Mouse (Mus musculus) adrenal gland, postnatal 36 days (tissue): Measurements from ENCODE around the gene Efcab2. TPM values are rescaled to one million over a fixed set of nuclear protein-coding genes. Genes with fewer than 3 reads are reported as not detected.
"Not testable (repeated sequence)": the region's sequence is repeated elsewhere in the genome, so short reads cannot be mapped to it uniquely, and the experiment has no call there.

Source experiments
- DNase-seq, 2 experiments: peaks; one replicate each; pipeline ENCODE4 v3.0.0; 2021; ENCODE audit warnings: mixed read lengths in 1 of 2
- total RNA-seq, 2 experiments: library from RNA; stranded (reverse); gene quantifications; 2 replicates each; pipeline ENCODE4 v1.2.3; 2021

The Efcab2 gene
- total RNA-seq, 2 experiments from 2014 or later, result 2.1 to 3.2 TPM

DNA sequence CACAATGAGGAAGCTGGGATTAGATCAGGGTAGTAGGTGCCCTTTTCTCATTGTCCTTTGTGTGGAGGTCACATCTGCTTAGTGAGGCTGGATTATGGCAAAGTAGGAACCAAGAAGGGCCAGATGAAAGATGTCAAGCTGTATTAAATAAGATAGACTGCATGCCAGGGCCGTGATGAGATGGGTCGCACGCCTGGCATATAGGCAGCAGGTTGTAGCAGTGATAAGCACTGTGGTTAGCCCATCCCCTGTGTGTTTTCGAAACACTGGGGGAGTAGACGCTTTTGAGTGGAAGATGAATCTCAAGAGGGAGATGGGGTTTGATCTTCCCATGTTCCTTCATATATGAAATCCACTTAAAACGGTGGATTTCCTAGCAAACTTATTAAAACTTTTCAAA is 3.9 kb upstream of the Efcab2 start:
- DNase-seq, result no peak

DNA sequence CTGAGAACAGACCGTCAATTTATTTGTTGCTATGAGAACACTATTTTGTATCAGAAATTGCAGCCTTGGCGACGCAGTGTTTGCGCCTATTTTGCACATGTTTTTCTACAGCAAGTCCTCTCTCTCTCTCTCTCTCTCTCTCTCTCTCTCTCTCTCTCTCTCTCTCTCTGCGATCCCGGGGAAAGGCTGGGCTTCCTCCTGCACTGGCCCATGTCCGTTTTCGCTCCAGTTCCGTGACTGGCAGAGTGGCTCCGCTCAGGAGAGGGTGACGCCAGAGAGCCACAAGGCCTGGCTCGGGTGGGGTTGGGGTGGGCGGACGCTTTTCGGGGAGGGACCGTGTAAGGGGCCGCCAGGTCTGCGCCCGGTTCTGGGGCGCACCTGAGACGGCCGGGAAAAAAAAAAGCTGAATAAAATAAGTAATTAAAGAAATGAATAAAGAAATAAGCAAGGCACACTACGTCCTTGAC is 407 bp upstream of the Efcab2 start:
- DNase-seq, result peak; percentile 87 to 88

DNA sequence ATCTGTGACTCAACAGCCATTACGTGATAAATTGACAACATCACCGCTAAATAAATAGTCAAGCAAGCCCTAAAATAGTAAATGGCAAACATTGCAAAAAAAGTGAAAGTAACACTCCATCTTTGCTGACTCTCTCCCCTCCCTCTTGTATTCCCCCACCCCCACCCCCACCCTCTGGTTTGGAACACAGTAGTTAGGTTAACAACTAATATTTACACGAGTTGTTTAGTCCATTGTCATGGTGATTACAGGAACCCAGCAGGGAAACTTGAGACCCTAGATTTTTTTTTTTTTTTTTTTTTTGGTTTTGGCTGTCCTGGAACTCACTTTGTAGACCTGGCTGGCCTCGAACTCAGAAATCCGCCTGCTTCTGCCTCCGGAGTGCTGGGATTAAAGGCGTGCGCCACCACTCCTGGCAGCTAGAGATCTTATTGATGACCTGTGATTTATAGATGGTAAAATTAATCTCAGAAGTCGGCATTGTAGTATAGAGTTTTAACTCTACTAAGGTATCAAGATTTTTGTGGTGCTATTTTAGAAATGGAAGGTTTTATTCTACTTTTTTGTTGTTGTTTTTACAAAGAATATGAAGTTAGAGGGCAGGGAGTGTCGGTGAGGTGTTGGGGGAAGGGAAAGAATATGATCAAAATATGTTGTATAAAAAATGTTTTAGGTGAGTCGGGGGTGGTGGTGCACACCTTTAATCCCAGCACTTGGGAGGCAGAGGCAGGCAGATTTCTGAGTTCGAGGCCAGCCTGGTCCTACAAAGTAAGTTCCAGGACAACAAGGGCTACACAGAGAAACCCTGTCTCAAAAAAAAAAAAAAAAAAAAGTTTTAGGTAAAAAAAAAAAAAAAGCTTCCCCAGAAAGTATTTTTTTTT is 1.1 kb downstream of the Efcab2 start:
- DNase-seq, result no peak

DNA sequence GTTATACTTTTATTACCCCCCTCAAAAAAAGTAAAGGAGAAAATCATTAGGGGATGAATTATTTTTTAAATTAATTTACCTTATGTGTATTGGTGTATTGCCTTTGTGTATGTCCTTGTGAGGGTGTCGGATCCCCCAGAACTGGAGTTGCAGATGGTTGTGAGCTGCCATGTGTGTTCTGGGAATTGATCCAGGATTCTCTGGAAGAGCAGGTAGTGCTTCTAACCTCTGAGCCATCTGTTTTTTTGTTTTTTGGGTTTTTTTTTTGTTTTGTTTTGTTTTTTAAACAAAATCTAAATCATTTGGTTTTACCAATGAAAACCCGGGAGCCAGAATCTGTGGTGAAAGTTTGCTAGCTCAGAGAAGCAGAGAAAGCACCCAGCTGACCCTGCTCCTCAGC is 1.8 kb downstream of the Efcab2 start:
- no peak for DNase-seq

DNA sequence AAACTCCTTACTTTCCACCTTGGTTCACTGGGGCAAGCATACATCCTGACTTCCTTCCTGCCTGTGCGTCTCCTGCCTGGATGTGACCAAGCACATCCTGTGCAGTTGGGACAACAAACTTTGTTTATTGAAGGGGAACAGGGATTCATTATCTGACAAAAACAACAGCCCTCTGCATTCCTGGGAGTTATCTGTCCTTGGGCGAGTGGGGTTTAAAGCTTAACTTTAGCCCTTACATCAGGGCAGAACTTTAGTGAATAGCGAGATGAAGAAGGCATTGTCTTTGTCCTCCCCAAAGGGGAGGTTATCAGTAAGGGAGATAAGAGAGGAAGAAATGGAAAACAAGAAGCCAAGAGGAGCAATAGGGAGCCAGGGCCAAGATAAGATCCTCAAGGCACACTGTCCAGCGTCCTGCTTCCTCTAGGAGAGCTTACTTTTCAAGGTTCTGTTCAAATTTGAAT is 3.0 kb downstream of the Efcab2 start:
- no peak for DNase-seq

DNA sequence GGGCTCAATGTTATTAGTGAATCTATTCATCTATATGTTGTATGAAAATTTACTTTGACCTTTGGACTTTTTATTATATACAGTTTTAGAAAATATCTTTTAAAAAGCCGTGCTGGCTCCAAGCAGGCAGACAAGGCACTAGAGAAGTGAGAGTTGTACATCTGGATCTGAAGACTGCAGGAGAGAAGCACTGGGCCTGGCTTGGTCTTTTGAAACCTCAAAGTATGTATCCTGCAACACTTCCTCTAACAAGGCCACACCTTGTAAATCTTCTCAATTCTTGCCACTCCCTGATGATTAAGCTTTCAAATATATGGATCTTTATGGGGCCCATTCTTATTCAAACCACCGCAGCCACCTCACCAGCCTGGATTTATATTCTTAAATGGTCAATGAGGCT is 7.5 kb downstream of the Efcab2 start:
- not testable (repeated sequence) for DNase-seq

DNA sequence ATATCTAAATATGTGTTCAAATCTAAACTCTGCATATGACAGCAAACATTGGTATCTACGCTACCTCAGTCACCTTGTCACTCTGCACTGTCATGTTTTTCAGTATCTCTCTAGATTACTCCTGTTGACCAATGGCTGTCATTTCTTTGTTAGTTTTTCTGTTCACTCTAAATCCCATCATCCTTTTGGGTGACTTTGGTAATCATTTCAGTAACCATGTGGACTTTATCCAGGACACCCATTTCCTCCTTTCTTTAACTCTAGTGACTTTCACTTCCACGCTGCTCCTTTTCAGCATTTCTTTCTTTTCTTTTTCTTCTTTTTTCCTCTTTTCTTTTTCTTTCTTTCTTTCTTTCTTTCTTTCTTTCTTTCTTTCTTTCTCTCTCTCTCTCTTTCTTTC is 13.7 kb downstream of the Efcab2 start:
- no peak for DNase-seq

DNA sequence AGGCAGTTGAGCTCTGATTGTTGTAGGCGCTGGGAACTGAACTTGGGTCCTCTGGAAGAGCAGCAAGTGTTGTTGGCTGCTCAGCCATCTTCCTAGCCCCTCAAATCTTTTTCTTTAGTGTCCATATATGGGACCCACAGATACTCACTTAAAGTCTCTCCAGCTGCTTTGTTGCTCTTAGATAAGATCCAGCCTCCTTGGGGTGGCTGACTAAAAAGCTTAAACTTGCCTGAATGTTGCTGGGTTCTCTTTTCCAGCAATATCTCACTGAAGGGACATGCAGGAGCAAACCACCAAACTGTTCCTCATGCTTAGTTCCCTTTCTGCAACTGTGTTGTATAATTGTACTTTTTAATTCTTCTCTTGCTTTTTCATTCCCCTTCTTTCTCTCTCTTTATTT is 17.8 kb downstream of the Efcab2 start:
- no peak for DNase-seq

DNA sequence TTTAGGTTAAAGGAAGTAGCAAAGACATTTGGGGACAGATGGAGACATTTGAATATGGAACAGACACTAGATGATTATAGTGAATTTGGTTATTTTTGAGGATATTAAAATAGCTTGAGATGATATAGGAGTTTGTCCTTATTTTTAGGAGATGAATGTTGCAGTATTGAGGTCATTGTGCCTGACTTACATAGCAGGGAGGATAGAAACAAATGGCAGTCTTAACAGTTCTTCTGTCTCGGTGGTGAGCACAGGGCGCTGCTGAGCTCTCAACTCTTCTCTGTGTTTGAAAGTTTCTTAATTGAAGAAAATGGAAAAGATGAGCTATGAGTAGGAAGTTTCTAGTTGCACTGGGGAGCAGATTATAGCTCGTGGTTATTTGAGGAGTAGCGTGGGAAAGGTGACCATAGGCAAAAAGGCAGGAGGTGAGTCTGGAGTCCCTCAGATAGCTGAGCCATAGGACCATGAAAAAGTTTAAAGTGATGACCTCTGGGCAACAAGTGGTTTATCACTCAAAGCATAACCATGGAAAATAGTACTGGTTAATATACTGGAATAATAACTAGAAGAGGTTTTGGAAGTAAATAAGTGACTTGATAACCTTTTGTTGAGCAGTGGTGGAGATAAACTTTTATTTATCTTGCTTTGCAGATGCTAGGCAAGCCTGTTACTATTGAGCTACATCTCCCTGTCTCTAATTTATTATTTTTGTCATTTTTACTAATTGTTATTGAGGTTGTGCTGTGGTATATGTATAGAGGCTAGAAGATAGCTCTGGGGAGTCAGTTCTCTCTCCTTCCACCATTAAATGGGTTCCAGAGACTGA is 25.9 kb downstream of the Efcab2 start:
- DNase-seq, result no peak

DNA sequence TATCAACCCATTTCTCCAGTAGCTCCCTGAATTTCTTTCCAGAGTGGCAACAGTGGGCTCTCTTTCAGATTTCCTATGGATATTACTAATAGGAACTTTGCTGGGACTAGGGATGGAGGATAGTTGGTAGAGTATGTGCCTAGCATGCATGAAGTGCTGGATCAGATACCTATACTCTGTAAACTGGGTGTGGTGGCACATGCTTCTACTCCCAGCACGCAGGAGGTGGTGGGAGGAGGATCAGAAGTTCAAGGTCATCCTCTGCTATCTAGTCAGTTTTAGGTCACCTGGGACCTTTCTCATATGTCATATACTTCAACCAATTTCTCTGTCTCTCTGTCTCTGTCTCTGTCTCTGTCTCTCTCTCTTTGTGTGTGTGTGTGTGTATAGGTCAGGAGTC is 27.7 kb downstream of the Efcab2 start:
- no peak for DNase-seq

DNA sequence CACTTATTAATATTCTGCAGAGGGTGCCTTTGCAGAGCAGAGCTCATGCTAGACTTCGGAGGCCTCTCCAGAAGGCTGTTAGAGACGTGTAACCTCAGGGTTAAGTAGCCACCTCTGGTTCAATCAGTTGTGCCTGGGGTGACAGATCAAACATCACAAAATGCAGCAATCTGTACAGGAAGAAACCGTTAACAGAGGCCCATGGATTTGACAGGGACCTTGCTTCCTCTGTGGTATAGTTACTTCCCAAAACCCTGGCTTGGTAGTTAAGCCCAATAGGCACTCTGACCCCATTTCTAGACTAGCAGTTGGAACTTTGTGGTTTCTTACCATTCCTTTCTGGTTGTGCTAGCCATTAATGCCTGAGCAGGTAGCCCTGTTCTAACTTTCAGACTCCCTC is 38.5 kb downstream of the Efcab2 start:
- DNase-seq, result no peak

DNA sequence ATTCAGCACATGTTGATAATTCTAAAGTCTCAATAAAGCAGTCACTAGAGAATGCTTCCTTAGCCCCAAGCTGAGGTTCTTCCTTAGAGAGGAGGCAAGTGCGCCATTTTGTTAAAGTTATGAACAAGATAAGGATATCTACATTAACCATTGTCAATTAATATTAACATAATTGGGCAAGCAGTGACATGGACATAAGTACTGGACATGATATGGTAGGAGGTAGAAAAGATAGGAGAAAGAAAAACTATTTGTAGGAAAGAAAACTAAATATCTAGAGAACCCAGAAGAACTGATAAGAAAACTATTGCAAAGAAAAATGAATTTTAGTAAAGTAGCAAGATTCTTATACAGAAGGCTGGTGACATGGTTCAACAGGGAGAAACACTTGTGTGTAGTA is 41.2 kb downstream of the Efcab2 start:
- DNase-seq, result no peak

DNA sequence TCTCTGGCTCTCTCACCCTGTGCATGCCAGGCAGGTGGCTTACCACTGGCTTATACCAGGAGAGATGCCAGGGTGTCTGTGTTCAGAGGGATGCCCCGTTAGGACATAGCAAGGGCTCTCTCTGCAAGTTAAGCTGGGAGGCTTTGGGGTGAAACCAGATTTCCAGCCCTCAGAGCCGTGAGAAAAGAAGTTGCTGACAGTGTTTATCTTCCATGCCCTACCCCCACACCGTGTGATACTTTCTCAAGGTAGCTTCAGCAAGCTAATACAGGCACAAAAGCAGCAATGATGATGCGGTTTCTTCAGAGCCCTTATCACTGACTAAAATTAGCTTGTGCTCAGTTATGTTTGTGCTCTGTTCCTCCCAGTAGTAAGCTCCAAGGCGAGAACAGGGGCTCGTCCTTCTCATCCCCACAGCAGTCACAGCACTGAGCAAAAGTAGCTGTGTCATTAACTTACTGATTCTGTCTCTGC is 42.4 kb downstream of the Efcab2 start:
- peak in 1 of 2 experiments; percentile 8 for DNase-seq

DNA sequence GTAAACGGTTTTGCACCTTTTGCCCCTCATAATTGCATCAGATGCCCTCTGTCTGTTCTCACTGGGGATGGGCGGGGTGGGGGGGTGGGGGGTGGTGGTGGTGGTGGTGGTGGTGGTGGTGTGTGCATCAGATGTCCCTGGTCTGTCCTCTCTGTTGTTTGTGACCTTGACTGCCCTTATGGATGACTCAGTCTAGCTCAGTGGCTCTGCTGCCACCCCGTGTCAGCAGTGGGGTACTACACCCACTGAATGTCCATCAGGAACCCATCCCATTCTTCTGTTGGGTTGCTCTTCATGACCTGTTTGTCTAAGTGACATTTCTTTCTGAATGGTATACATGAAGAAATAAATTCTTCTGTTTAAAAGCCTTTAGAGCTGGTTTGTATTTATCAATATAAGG is 43.3 kb downstream of the Efcab2 start:
- peak; percentile 77 to 87 for DNase-seq

DNA sequence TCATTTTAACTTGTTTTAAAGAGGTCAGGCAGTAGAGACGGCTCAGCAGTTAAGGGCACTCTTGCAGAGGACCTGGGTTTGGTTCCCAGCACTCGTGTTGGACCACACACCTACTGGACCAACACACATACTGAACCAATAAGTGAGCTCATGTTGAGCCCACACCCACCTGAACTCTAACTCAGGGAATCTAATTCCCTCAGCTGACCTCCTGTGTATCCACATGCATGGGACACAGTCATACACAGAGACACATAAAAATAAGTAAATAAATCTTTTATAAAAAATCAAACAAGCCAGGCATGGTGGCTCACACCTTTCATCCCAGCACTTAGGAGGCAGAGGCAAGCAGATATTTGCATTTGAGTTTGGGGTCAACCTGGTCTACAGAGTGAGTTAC is 44.0 kb downstream of the Efcab2 start:
- DNase-seq, result no peak

DNA sequence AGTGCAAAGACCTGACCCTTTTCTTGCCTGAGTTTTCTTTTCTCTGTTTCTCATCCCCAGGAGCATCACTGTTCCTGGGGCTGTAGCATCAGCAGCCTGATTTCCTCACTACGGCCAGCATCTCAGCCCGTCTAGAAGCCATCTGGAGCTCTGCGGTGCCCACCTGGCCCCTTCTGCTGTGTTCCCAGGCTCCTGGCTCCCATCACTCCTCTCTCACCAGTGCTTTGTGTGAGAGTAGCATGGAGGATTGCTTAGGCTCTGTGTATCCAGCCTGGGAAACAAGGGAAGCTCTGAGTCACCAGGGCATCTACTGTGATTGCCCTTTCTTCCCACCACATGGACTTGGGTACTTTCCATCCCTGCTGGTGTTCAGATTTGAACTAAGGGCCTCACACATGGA is 48.2 kb downstream of the Efcab2 start:
- DNase-seq, result no peak

DNA sequence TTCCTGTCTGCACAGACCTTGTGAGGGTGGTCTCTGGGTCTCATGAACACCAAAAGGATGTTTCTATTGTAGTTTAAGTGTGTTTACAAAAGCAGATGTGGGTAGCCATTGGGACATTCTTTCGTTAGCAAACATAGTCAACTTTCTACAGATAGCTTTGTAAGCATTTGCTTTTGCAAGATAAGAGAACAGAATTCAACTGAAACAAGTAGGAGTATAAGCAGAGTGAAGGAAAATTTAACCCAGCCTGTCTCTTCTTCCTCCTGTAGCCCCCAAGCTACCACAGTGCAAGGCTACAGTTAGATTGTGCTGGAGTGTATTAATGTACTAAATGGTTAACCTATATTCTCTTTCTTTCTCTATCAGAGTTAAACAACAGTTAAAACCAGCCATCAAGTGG is 49.2 kb downstream of the Efcab2 start:
- DNase-seq, result no peak

DNA sequence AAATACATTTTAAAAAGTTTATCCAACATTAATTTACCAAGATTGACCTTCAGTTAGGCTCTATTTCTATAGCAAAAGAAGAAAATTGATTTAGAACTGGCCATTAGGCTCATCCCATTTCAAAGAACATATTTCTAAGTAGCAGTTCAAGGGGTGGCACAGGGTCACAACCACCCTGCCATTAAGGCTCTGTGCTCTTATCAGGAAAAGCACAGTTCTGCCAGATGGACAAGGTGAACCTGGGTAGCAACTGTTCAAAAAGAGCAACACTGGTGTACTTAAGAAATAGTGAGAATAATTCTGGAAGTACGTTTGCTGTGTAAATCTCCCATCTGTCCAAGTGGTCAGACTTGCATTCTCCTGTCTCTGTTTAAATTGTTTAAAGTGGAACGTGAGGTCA is 52.1 kb downstream of the Efcab2 start:
- DNase-seq, result no peak

DNA sequence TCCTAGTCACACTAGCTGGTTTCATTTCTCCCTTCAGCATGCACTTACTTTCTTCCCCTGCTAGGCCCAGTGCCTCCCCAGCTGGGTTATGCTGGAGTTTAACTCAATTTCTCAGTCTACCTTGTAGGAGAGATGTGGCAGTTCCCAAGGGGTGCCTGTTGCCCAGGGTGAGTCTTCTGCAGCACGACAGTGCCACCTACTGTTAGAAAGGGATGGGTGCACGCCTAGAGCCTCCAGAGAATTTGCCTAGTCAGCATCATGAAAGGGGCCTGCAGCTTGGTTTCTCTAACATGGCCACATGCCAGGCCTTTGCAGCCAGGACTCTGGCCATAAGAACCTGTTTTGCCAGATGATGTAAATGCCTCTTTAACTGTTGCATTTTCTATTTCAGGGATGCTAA is 57.8 kb downstream of the Efcab2 start:
- DNase-seq, result peak; percentile 78 to 80

DNA sequence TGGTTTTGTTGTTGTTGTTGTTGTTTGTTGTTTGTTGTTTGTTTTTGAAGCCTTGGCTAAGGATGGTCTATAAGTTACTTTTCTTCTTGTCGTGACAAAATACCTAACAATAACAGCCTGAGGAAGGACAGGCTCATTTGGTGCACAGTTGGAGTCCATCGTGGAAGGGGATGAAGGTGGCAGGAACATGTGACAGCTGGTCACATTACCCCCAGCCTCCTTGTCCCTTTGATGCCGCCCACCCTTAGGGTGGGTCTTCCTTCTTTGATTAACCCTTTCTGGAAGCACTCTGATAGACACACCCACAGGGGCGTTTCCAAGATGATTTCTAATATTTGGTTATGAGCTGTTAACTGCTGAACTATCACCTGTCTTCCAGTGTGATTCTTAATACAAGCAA is 58.3 kb downstream of the Efcab2 start:
- DNase-seq, result no peak

DNA sequence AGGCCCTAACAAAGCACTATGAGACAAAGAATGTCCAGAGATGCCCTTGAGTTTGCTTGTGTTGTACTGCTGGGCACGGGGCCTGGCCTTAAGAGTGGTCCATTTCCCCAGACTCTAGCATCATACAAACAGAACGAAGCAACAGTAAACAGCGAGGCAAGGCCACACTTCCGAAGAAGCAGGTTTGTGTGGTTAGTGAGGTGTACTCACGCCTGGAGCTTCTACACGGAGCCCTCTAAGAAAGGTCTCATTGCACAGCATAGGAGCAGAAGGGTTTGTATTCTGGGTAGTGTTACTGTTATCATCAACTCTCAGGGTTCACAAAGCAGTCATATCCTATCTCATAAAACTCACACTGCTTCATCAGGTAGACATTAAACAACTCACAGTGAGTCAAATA is 61.7 kb downstream of the Efcab2 start:
- DNase-seq, result no peak

DNA sequence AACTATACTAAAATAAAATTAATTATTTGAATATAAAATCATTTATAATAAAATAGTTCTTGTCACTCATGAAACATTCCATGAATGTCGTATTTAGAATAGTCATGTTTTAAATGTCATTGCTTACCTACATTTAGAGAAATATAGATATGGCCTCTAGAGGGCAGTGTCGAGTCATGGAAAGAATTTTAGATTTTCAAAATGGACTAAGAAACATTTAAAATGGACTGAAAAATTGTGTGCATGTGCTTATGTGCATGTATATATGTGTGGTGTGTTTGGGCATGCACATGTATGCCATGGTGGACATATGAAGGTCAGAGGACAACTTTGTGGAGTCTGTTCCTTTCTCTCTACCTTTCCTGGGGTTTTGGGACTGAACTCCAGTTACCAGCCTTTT is 62.4 kb downstream of the Efcab2 start:
- DNase-seq, result peak in 1 of 2 experiments; percentile 11

DNA sequence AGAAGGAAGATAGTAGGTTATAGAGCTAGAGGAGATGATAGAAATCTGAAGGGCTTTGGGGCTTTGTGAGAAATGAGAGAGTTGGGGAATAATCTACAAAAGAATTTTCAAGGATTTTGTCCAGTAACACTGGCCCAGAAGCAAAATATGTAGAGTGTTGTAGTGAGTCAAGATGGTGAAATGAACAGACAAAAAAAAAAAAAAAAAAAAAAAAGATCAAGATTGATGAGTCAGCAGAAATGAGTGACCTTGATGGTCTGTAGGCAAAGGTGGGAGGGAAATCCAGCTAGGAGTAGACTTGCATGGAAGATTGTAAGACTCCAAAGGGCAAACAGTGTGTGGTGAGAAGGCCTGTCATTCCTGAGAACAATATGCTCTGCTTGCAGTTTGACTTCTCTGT is 78.0 kb downstream of the Efcab2 start:
- DNase-seq, result no peak
